Mouse (Mus musculus): Measurements from ENCODE around the gene Cdc27.

Gene Cdc27

GRCm38 (mm10) chr11:104550406-104550974, at the start of gene Cdc27, which contains the start of gene Myl4:
TSS of gene Cdc27 (minus strand) at chr11:104550620.
TSS of gene Myl4 (plus strand) at chr11:104550663.
- peak; percentile 99 for DNase-seq (ENCODE audit: low spot score)

- peak; percentile 15 for DNase-seq (ENCODE audit: low spot score)
Observed at GRCm38 (mm10) chr11:104599265-104599945, 49.0 kb upstream of the Cdc27 start.

- DNase-seq (ENCODE audit: low spot score): no peak
Observed at GRCm38 (mm10) chr11:104596365-104596764, 45.9 kb upstream of the Cdc27 start.

- peak; percentile 51 for DNase-seq (ENCODE audit: low spot score)
Observed at GRCm38 (mm10) chr11:104592066-104592835, 41.8 kb upstream of the Cdc27 start.

- peak; percentile 60 for DNase-seq (ENCODE audit: low spot score)
Observed at GRCm38 (mm10) chr11:104590148-104590547, 39.7 kb upstream of the Cdc27 start.

GRCm38 (mm10) chr11:104589570-104589969, 39.1 kb upstream of the Cdc27 start:
- DNase-seq (ENCODE audit: low spot score): no peak

- no peak for DNase-seq (ENCODE audit: low spot score)
Observed at GRCm38 (mm10) chr11:104588513-104588912, 38.1 kb upstream of the Cdc27 start.

- DNase-seq (ENCODE audit: low spot score): no peak
Observed at GRCm38 (mm10) chr11:104587904-104588303, 37.5 kb upstream of the Cdc27 start.

- no peak for DNase-seq (ENCODE audit: low spot score)
Observed at GRCm38 (mm10) chr11:104585495-104585894, 35.1 kb upstream of the Cdc27 start.

- no peak for DNase-seq (ENCODE audit: low spot score)
Observed at GRCm38 (mm10) chr11:104582630-104583364, 32.4 kb upstream of the Cdc27 start.

GRCm38 (mm10) chr11:104582308-104582606, 31.8 kb upstream of the Cdc27 start:
- DNase-seq (ENCODE audit: low spot score): no peak

GRCm38 (mm10) chr11:104581446-104582307, 31.3 kb upstream of the Cdc27 start:
- no peak for DNase-seq (ENCODE audit: low spot score)

- no peak for DNase-seq (ENCODE audit: low spot score)
Observed at GRCm38 (mm10) chr11:104580606-104581005, 30.2 kb upstream of the Cdc27 start.

- no peak for DNase-seq (ENCODE audit: low spot score)
Observed at GRCm38 (mm10) chr11:104580091-104580490, 29.7 kb upstream of the Cdc27 start.

GRCm38 (mm10) chr11:104579575-104579974, 29.2 kb upstream of the Cdc27 start:
- no peak for DNase-seq (ENCODE audit: low spot score)

- no peak for DNase-seq (ENCODE audit: low spot score)
Observed at GRCm38 (mm10) chr11:104579084-104579483, 28.7 kb upstream of the Cdc27 start.

GRCm38 (mm10) chr11:104578074-104578473, 27.7 kb upstream of the Cdc27 start:
- no peak for DNase-seq (ENCODE audit: low spot score)

- no peak for DNase-seq (ENCODE audit: low spot score)
Observed at GRCm38 (mm10) chr11:104576772-104577612, 26.6 kb upstream of the Cdc27 start.

GRCm38 (mm10) chr11:104572566-104572965, 22.1 kb upstream of the Cdc27 start:
- no peak for DNase-seq (ENCODE audit: low spot score)

- DNase-seq (ENCODE audit: low spot score): no peak
Observed at GRCm38 (mm10) chr11:104572091-104572490, 21.7 kb upstream of the Cdc27 start.

GRCm38 (mm10) chr11:104571373-104571772, 21.0 kb upstream of the Cdc27 start:
- peak; percentile 32 for DNase-seq (ENCODE audit: low spot score)
